Mouse (Mus musculus): ENCODE measurements around the gene Ubtd2. TPM values are rescaled to one million over a fixed set of nuclear protein-coding genes. Genes with fewer than 3 reads are reported as not detected.

Ubtd2 gene
- polyA plus RNA-seq, 1 experiment from 2014 or later, result 25.1 TPM

DNA sequence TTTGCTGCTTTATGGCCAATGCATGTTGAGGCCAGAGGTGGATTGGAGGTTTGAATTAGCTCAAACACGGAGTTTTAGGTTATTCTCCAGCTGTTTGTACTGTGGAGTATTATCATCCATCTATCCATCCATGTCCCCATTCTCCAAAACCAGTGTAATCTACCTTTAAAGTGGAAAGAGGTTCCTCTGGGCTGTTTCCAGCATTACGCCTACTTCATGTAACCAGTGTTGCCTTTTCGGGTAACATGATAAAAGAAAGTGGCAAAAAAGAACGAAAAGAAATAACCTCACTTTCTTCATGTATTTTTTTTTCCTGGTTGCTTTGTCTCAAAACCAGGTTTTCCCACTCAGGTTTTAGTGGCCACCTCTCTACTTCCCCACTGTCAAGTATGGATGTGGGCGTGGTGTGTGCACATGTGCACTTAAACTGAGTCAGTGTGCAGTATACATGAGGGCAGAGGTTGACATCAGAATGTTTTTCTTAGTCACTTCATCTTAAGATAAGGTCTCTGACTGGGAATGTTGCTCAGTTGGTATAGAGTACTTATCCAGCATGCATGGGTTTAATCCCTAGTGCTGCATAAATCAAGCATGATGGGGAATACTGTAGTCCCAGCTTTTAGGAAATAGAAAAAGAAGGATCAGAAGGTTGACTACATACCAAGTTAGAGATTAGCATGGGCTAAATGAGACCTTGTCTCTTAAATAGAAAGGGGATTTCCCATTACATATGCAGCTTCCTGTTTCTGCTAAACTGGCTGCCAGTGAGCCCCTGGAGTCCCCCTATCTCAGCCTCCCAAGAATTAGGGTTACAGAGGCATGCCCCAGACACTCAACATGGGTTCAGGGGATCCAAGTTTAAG, 33.9 kb downstream of the Ubtd2 start:
- Histone ChIP-seq H3K9me3 (ENCODE audit: low read length) (no peaks in the 10 kb centered on the region), H3K4me1 (ENCODE audit: insufficient read depth, low read depth, low read length) (peaks cover 10% of the 10 kb centered on the region; the same call in 1 of the 2 replicates), H3K4me3 (ENCODE audit: low read depth, low read length) (no peak overlapping the region), H3K4me2 (replicated peaks; ENCODE audit: low read depth, low read length) (no peak overlapping the region; the same call in 1 of the 2 replicates), H3K9ac (replicated peaks; ENCODE audit: low read depth) (no peak overlapping the region), H3K36me3 (ENCODE audit: insufficient read depth, low read length) (no peaks in the 10 kb centered on the region), H3K27ac (ENCODE audit: low read length) (peak overlapping the region; percentile 66), H3K27me3 (replicated peaks; ENCODE audit: insufficient read depth, low read length) (no peaks in the 10 kb centered on the region)
- DNase-seq (ENCODE audit: low spot score) (peak; percentile 59), ATAC-seq (peak; percentile 81)
- TF ChIP-seq EP300 (IDR thresholded peaks at IDR 0.05) (no peak), CTCF (IDR thresholded peaks at IDR 0.05) (no peak)
- WGBS, result 45% methylated on average over 5 of the region's 5 CpGs

GRCm38 (mm10) chr11:32491079-32491478, 35.9 kb downstream of the Ubtd2 start:
- no peak for DNase-seq (ENCODE audit: low spot score)
- Histone ChIP-seq H3K4me3 (ENCODE audit: low read depth, low read length) (no peak overlapping the region), H3K27ac (ENCODE audit: low read length) (no peak overlapping the region), H3K27me3 (replicated peaks; ENCODE audit: insufficient read depth, low read length) (no peaks in the 10 kb centered on the region), H3K9me3 (ENCODE audit: low read length) (no peaks in the 10 kb centered on the region), H3K36me3 (ENCODE audit: insufficient read depth, low read length) (no peaks in the 10 kb centered on the region), H3K4me2 (replicated peaks; ENCODE audit: low read depth, low read length) (no peak overlapping the region), H3K9ac (replicated peaks; ENCODE audit: low read depth) (no peak overlapping the region), H3K4me1 (ENCODE audit: insufficient read depth, low read depth, low read length) (peaks cover 10% of the 10 kb centered on the region; the same call in 1 of the 2 replicates)
- no peak for ATAC-seq
- WGBS, result 97% methylated on average over 2 of the region's 2 CpGs
- TF ChIP-seq CTCF (IDR thresholded peaks at IDR 0.05), result no peak
- no peak for TF ChIP-seq EP300 (IDR thresholded peaks at IDR 0.05)

DNA sequence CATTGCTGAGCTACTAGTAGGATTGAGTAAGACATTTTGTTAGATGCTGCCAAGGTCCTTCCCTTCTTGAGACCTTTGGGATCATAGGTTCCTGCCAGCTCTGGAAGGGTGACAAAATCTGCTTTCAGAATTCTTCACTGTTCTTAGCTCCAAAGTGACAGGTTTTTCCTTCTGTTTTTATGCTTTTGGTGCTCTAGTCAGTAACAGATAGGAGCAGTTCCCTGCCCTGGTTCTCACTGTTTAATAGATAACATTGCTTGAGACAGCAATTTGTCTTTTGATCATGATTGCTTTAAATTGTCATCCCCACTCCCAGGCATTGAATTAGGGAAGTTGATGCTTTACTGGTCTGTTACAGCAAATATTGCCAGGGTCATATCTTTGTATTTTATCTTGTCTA, 38.1 kb downstream of the Ubtd2 start:
- no peaks in the 10 kb centered on the region for H3K27me3 ChIP-seq (replicated peaks; ENCODE audit: insufficient read depth, low read length)
- peak; percentile 30 for DNase-seq (ENCODE audit: low spot score)
- H3K4me3 ChIP-seq (ENCODE audit: low read depth, low read length), result no peak overlapping the region
- no peaks in the 10 kb centered on the region for H3K9me3 ChIP-seq (ENCODE audit: low read length)
- H3K4me1 ChIP-seq (ENCODE audit: insufficient read depth, low read depth, low read length), result peaks cover 10% of the 10 kb centered on the region; the same call in 1 of the 2 replicates
- no peak for TF ChIP-seq CTCF (IDR thresholded peaks at IDR 0.05)
- no peak for TF ChIP-seq EP300 (IDR thresholded peaks at IDR 0.05)
- no peak for ATAC-seq
- no peak overlapping the region for H3K9ac ChIP-seq (replicated peaks; ENCODE audit: low read depth)
- H3K27ac ChIP-seq (ENCODE audit: low read length), result no peak overlapping the region
- no peaks in the 10 kb centered on the region for H3K36me3 ChIP-seq (ENCODE audit: insufficient read depth, low read length)
- H3K4me2 ChIP-seq (replicated peaks; ENCODE audit: low read depth, low read length), result no peak overlapping the region

GRCm38 (mm10) chr11:32495283-32495682, 40.1 kb downstream of the Ubtd2 start:
- H3K27me3 ChIP-seq (replicated peaks; ENCODE audit: insufficient read depth, low read length), result no peaks in the 10 kb centered on the region
- TF ChIP-seq EP300 (IDR thresholded peaks at IDR 0.05), result no peak
- no peak for TF ChIP-seq CTCF (IDR thresholded peaks at IDR 0.05)
- no peak overlapping the region for H3K9ac ChIP-seq (replicated peaks; ENCODE audit: low read depth)
- H3K9me3 ChIP-seq (ENCODE audit: low read length), result no peaks in the 10 kb centered on the region
- no peak overlapping the region for H3K4me3 ChIP-seq (ENCODE audit: low read depth, low read length)
- ATAC-seq (no peak), DNase-seq (ENCODE audit: low spot score) (no peak)
- H3K36me3 ChIP-seq (ENCODE audit: insufficient read depth, low read length), result no peaks in the 10 kb centered on the region
- WGBS, result 55% methylated on average over 2 of the region's 2 CpGs
- H3K4me2 ChIP-seq (replicated peaks; ENCODE audit: low read depth, low read length), result no peak overlapping the region
- no peak overlapping the region for H3K27ac ChIP-seq (ENCODE audit: low read length)
- 0 out of 2 replicates have a peak, but pooled peaks cover 4% of the 10 kb centered on the region for H3K4me1 ChIP-seq (ENCODE audit: insufficient read depth, low read depth, low read length)

DNA sequence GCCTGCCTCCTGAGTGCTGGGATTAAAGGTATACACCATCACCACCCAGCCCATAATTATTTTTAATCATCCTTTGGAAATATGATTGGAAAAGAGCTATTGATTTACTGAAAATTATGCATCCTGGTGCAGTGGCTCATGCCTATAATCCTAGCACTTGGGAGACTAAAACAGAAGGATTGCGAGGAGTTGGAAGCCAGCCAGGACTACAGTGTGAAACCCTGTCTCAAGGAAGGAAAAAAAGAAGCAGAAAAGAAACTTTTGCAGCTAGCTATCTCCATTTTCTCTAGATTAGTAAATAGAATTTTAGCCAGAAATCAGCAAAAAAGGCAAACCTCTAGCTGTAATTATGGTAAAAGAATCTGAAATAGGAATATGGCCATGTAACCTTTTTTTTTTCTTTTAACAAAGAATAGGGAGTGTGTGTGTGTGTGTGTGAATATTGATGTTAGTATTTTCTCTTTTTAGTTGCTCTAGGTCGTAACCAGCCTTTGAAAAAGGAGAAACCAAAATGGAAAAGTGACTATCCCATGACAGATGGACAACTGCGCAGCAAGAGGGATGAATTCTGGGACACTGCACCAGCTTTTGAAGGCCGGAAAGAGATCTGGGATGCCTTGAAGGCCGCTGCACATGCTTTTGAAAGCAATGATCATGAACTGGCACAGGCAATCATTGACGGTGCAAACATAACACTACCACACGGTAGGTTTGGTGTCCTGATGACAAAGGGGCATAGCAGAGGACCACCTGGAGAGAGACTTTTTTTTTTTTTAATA, 43.8 kb downstream of the Ubtd2 start:
- WGBS, result 82% methylated on average over 7 of the region's 7 CpGs
- DNase-seq (ENCODE audit: low spot score), result peak; percentile 36

DNA sequence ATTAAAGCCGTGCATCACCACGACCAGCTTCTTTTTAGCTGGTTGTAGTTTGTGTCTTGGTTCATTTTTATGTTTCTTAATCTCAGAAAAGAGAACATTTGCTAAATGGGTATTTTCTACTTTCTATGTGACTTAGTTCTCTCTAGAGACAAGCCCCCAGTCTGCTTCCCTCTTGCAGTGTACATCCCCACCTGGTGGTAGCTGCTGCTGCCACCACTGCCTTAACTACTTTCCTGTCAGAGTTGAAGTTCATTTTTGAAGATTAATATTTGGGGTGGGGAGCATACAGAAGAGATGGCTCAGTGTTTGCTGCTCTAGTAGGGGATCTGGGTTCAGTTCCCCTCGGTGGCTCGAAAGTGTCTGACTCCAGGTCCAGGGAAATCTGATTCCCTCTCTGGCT, 44.8 kb downstream of the Ubtd2 start:
- ATAC-seq, result no peak
- no peaks in the 10 kb centered on the region for H3K9me3 ChIP-seq (ENCODE audit: low read length)
- no peaks in the 10 kb centered on the region for H3K4me1 ChIP-seq (ENCODE audit: insufficient read depth, low read depth, low read length)
- TF ChIP-seq EP300 (IDR thresholded peaks at IDR 0.05) (no peak), CTCF (IDR thresholded peaks at IDR 0.05) (peak; percentile 44)
- no peak for DNase-seq (ENCODE audit: low spot score)
- no peaks in the 10 kb centered on the region for H3K36me3 ChIP-seq (ENCODE audit: insufficient read depth, low read length)
- H3K9ac ChIP-seq (replicated peaks; ENCODE audit: low read depth), result no peak overlapping the region
- no peak overlapping the region for H3K4me2 ChIP-seq (replicated peaks; ENCODE audit: low read depth, low read length)
- no peak overlapping the region for H3K27ac ChIP-seq (ENCODE audit: low read length)
- no peaks in the 10 kb centered on the region for H3K27me3 ChIP-seq (replicated peaks; ENCODE audit: insufficient read depth, low read length)
- no peak overlapping the region for H3K4me3 ChIP-seq (ENCODE audit: low read depth, low read length)
- 90% methylated on average over 4 of the region's 4 CpGs for WGBS

More for the DNA sequence above, 43.8 kb downstream of the Ubtd2 start:
- Histone ChIP-seq H3K36me3 (ENCODE audit: insufficient read depth, low read length) (no peaks in the 10 kb centered on the region), H3K27me3 (replicated peaks; ENCODE audit: insufficient read depth, low read length) (no peaks in the 10 kb centered on the region), H3K27ac (ENCODE audit: low read length) (no peak overlapping the region), H3K4me1 (ENCODE audit: insufficient read depth, low read depth, low read length) (no peaks in the 10 kb centered on the region), H3K9me3 (ENCODE audit: low read length) (no peaks in the 10 kb centered on the region), H3K4me2 (replicated peaks; ENCODE audit: low read depth, low read length) (no peak overlapping the region), H3K4me3 (ENCODE audit: low read depth, low read length) (no peak overlapping the region), H3K9ac (replicated peaks; ENCODE audit: low read depth) (no peak overlapping the region)
- TF ChIP-seq CTCF (IDR thresholded peaks at IDR 0.05) (no peak), EP300 (IDR thresholded peaks at IDR 0.05) (no peak)
- ATAC-seq, result no peak

Data from lung, postnatal 0 days (tissue).